Mouse (Mus musculus) cerebellum, postnatal 14 days (tissue): ENCODE results near the gene Trim8.
A peak's percentile ranks its signal among the peaks of the same experiment; 100 is the strongest.

Source experiments
- DNase-seq, 2 experiments: peaks; one replicate each; pipeline ENCODE4 v3.0.0; 2021; ENCODE audit warnings: mixed read lengths in 2 of 2

Gene Trim8

GRCm38 (mm10) chr19:46524601-46525321, 23.3 kb downstream of the Trim8 start:
- DNase-seq, result peak in 1 of 2 experiments; percentile 20

DNA sequence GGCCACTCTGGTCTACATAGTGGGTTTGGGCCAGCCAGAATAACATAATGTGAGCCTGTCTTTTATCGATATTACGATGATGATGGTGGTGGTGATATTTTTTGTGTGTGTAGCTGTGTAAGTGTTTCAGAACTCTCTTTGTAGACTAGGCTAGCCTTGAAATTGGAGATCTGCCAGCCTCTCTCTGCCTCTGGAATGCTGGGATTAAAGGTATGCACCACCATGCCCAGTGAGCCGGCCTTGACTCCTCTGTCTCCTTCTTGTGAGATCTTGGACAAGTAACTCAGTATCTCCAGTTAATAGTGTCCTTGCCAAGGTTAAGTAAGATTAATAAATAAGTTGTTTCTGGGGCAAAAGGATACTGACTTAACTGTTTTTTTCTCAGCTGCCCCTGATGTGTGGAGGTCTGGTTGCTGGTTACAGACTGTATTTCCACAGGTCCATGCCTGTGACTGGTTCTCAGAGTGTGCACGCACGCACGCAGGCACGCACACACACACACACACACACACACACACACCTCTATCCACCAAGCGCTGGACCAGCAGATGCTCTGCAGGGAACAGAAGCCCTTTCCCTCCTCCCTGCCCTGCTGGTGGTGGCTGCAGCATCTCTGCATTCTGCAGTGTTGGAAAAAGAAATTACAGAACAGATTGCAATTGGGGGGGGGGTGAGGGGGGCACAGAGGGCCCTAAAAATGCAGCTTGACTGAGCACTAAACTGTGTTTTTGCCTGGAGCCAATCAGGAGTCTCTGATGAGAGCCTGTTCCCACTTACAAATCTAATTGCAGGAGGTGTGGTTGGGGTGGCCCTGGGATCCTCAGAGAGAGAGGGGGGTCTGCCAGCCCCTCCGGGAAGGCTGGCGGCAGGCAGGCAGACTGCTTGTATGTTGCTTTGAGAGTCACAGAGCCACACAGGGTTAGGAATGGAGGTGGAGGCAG, 24.5 kb downstream of the Trim8 start:
- peak; percentile 54 to 66 for DNase-seq

DNA sequence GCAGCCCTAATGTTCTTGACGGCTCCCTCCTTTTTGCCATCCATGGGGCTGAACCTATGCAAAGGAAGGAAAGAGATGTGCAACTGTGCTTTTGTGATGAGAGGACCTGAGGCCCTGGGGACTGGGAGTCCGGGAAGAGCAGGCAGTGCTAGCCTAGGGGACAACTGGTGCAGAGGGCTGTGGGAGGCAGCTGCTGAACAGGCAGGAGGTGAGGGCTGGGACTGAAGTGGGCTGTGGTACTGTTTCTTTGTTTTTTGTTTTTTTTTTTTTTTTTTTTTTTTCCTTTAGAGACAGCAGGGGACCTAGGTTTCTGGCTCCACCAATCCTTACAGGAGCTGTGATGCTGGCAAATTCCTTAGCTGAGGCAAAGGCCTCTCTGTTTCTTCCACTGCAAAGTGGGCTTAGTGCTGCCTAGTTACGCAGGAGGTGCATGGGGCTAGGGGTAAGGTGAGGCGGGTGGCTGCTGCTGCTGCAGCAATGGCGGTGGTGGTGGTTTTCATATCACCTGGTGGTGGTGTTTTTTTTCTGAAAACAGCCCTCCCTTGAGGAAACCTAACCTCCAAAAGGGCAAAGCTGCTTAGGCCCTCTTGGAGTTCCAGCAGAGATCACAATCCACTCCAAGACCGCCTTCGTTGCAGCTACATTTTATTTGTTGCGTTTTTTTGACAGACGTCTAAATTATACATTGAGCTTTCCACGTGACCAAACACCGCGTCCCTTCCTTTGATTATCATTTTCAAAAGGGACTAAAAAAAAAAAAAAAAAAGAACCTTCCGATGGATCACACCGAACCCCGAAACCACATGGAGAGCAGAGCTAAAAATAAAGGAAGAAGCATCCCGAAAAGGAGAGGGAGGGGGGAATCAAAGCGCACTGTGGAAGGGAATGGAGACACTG, 26.4 kb downstream of the Trim8 start:
- DNase-seq, result peak in 1 of 2 experiments; percentile 23

GRCm38 (mm10) chr19:46528529-46529213, 27.2 kb downstream of the Trim8 start:
- DNase-seq, result peak; percentile 65 to 69

- DNase-seq, result peak in 1 of 2 experiments; percentile 26
Observed at GRCm38 (mm10) chr19:46529601-46530448, 28.3 kb downstream of the Trim8 start.

- peak in 1 of 2 experiments; percentile 15 for DNase-seq
Observed at GRCm38 (mm10) chr19:46530449-46530990, 29.0 kb downstream of the Trim8 start.

DNA sequence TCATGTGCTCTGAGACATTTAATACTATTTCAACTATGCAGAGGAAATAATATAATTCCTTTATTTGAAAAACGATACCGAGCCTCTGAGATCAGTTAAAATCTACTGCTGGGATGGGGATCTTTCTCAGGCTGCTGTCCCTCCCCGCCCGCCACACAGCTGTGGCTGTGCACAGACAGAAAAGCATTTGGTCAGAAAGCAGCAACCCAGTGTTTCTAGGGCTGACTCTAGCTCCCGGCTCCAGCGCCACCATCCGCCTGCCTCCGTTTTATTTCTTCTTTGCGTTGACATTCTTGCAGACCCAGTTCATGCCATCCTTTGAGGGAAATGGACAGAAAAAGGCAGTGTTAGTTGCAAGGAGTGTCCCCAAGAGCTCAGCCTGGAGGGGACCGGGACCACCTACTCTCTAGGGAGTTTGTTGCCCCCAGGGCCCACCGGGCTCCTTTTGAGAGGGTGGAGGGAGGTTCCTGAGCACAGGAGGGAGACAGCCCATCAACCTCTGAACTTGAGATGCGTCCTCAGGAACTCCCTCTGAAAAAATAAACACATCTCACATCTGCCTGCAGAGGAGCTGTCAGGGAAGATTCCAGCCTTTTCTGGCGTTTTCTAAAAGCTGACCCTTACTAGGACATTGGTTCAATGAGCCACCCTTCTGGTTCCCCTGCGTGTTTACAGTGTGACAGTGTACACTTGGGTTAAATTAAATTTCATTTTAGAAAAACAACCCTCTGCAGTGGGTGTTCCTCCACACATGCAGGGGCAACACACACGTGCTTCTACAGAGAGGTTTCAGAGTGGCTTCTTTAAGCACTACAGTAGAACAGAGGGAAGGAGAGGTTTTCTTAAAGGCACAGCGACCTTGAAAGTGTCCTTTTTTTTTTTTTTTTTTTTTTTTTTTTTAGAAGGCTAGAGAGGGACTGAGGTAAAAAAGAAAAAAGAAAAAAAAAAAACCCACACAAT, 29.8 kb downstream of the Trim8 start:
- peak in 1 of 2 experiments; percentile 37 for DNase-seq

- DNase-seq, result peak; percentile 44 to 64
Observed at GRCm38 (mm10) chr19:46532031-46532688, 30.7 kb downstream of the Trim8 start.

- no peak for DNase-seq
Observed at GRCm38 (mm10) chr19:46533066-46533465, 31.6 kb downstream of the Trim8 start.

- no peak for DNase-seq
Observed at GRCm38 (mm10) chr19:46533525-46533924, 32.0 kb downstream of the Trim8 start.

- DNase-seq, result no peak
Observed at GRCm38 (mm10) chr19:46534542-46535098, 33.1 kb downstream of the Trim8 start.

GRCm38 (mm10) chr19:46537357-46537756, 35.9 kb downstream of the Trim8 start:
- no peak for DNase-seq

GRCm38 (mm10) chr19:46538213-46538612, 36.7 kb downstream of the Trim8 start:
- peak in 1 of 2 experiments; percentile 15 for DNase-seq

DNA sequence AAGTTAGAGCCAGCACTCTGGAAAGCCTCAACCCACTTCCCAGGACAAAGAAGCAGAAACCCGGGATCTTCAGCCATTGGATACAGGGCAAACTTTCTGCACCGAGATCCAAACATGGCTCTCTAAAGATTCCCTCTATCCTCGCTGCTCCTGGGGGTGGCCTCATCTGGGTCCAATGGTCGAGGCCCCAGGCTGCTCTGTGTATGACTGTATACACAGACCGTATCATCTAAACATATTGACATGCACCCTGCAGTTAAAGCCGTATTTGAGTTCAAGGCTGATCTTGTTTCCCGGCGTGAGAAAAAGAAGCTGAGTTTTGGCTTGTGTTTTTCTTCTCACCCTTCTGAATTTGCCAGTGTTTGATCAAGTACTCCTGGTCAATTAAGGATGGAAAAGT, 41.2 kb downstream of the Trim8 start:
- DNase-seq, result no peak

GRCm38 (mm10) chr19:46547565-46547964, 46.1 kb downstream of the Trim8 start:
- no peak for DNase-seq

- DNase-seq, result no peak
Observed at GRCm38 (mm10) chr19:46548110-46548509, 46.6 kb downstream of the Trim8 start.

GRCm38 (mm10) chr19:46550385-46550784, 48.9 kb downstream of the Trim8 start:
- no peak for DNase-seq

DNA sequence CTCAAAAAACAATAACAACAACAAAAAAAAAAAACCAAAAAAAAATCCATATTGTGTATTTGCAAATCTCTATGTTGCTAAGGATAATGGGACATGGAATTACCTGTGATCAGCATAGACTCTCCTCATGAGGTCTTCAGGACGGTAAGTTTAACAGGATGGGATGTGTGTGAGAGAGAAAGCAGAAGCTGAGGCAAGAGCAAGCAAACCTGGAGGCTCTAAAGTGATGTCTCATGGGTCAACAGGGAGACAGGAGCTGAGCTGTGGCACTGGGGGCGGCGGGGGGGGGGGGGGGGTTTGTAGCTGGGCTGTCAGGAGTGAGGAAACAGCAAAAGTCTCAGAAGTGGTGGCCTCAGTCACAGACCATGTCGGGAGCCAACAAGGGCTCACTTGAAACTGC, 51.0 kb downstream of the Trim8 start:
- no peak for DNase-seq

- DNase-seq, result peak; percentile 43 to 56
Observed at GRCm38 (mm10) chr19:46553541-46553955, 52.0 kb downstream of the Trim8 start.
